Mouse (Mus musculus) thymus, adult 2 months (tissue): ENCODE measurements around the gene Cdc25b.

Experiments
- CTCF ChIP-seq: fragments of 200-500 bp; IDR thresholded peaks from 2 replicates; pipeline ENCODE4 v1.5.1; 2012; ENCODE audit warnings: mild to moderate bottlenecking, control low read depth, low read length, moderate library complexity, borderline replicate concordance; ENCODE audit not compliant: control insufficient read depth, poor library complexity, insufficient read depth; ENCODE audit errors: extremely low read depth
- POLR2A ChIP-seq: fragments of 200-500 bp; IDR thresholded peaks from 2 replicates; pipeline ENCODE4 v1.6.1; 2012; ENCODE audit warnings: mild to moderate bottlenecking, low read length, control low read depth, moderate library complexity; ENCODE audit not compliant: control insufficient read depth, poor library complexity, insufficient read depth; ENCODE audit errors: extremely low read depth

DNA sequence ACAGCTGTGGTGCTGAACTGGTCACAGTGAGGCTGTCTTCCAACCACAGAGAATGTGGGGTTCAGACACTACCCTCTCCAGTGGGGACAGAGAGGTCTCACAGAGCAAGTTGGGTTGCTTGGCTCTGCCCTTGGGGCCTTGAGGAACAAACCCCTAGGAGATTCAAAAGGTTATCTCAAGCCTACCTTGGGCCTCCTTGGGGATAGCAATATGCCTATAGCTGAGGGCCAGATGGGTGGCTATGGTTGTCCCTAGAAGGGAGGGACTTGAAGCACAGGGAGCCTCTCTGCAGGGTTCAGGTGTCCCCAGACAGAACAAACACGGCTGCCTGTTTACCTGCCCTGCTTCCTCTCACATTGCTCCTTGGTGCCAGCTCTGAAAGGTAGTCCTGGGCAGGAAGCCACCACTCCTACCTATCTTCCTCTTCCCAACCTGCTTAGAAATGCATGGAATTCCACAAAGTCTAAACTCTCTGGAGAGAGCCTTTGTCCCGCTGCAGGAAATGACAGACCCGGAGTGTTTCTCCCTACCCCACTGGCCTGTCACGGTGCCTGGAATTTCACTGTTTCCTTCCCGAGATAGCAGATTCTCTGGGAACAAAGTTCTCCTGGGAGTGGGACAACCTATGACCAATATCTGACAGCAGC, 46.7 kb upstream of the Cdc25b start:
- TF ChIP-seq CTCF (no peak), POLR2A (no peak)
